ENCODE assay signal across 8 mouse cellular contexts in genomic region chr8:111034276-111034675, GRCm38 (mm10). TPM values are rescaled to one million over a fixed set of nuclear protein-coding genes. Genes with fewer than 3 reads are reported as not detected.
A peak's percentile ranks its signal among the peaks of the same experiment; 100 is the strongest.
DNase-seq lines count a peak whose midpoint lies in the region; ATAC-seq and TF ChIP-seq lines count a peak whose summit lies in the region.

No protein-coding gene starts in this region.

- H3K27me3 ChIP-seq in forebrain, embryonic 15.5 days, result peaks cover 10% of the 10 kb centered on the region; the same call in 1 of the 2 replicates
- no peaks in the 10 kb centered on the region for H3K27me3 ChIP-seq in limb, embryonic 11.5 days (ENCODE audit: control insufficient read depth, insufficient read depth, low read length)
- peaks cover 15% of the 10 kb centered on the region for H3K27me3 ChIP-seq in midbrain, embryonic 13.5 days

- H3K4me2 ChIP-seq in forebrain, embryonic 15.5 days (replicated peaks), result peak overlapping the region; percentile 56
- H3K4me2 ChIP-seq in limb, embryonic 11.5 days (ENCODE audit: low read depth, severe bottlenecking), result peak overlapping the region; percentile 68
- H3K4me2 ChIP-seq in midbrain, embryonic 13.5 days (replicated peaks), result peak overlapping the region; percentile 79

- WGBS in forebrain, embryonic 15.5 days, result 23% methylated on average over 12 of the region's 12 CpGs
- WGBS in limb, embryonic 11.5 days, result 17% methylated on average over 12 of the region's 12 CpGs
- 22% methylated on average over 12 of the region's 12 CpGs for WGBS in midbrain, embryonic 13.5 days

- peaks cover 24% of the 10 kb centered on the region for H3K36me3 ChIP-seq in forebrain, embryonic 15.5 days
- H3K36me3 ChIP-seq in limb, embryonic 11.5 days (ENCODE audit: control insufficient read depth, insufficient read depth, low read length), result peaks cover 11% of the 10 kb centered on the region; the same call in 1 of the 2 replicates
- H3K36me3 ChIP-seq in midbrain, embryonic 13.5 days, result peaks cover 32% of the 10 kb centered on the region

- peaks cover 28% of the 10 kb centered on the region for H3K4me1 ChIP-seq in forebrain, embryonic 15.5 days
- H3K4me1 ChIP-seq in limb, embryonic 11.5 days (ENCODE audit: control insufficient read depth, insufficient read depth, low read length), result peaks cover 8% of the 10 kb centered on the region
- peaks cover 19% of the 10 kb centered on the region for H3K4me1 ChIP-seq in midbrain, embryonic 13.5 days (replicated peaks)

- peak overlapping the region; percentile 82 for H3K4me3 ChIP-seq in forebrain, embryonic 15.5 days
- peak overlapping the region; percentile 67 for H3K4me3 ChIP-seq in limb, embryonic 11.5 days (ENCODE audit: low read depth, low read length)
- H3K4me3 ChIP-seq in midbrain, embryonic 13.5 days (replicated peaks), result peak overlapping the region; percentile 76

- DNase-seq in left cerebral cortex, postnatal 4 days, result peak; percentile 19
- no peak for DNase-seq in left cerebral cortex, postnatal 36 days (ENCODE audit: low spot score in 2 of 2)
- peak; percentile 46 for DNase-seq in brain, embryonic 14.5 days (ENCODE audit: low read depth)
- DNase-seq in limb, embryonic 11.5 days (ENCODE audit: low spot score), result peak; percentile 61
- no peak for DNase-seq in c-Kit-positive CD71-positive TER-119-positive erythroid progenitor cells, embryonic 14.5 days (ENCODE audit: low spot score)

- no peak for TF ChIP-seq POLR2A in brain, embryonic 14.5 days (IDR thresholded peaks at IDR 0.05; ENCODE audit: borderline replicate concordance, extremely low read depth, insufficient read depth, insufficient read length, poor library complexity, severe bottlenecking)

- no peak for TF ChIP-seq CTCF in brain, embryonic 14.5 days (IDR thresholded peaks at IDR 0.05; ENCODE audit: borderline replicate concordance, extremely low read depth, insufficient read depth, insufficient read length)

- peak overlapping the region; percentile 82 for H3K9ac ChIP-seq in forebrain, embryonic 15.5 days (replicated peaks)
- H3K9ac ChIP-seq in limb, embryonic 11.5 days (ENCODE audit: low read length), result peak overlapping the region; percentile 75
- H3K9ac ChIP-seq in midbrain, embryonic 13.5 days (replicated peaks), result peak overlapping the region; percentile 86

- H3K27ac ChIP-seq in forebrain, embryonic 15.5 days (replicated peaks), result peak overlapping the region; percentile 85
- peak overlapping the region; percentile 68 for H3K27ac ChIP-seq in limb, embryonic 11.5 days (replicated peaks; ENCODE audit: low read depth, low read length)
- H3K27ac ChIP-seq in midbrain, embryonic 13.5 days, result peak overlapping the region; percentile 87

- intact Hi-C loops in left cerebral cortex, postnatal 4 days (cut with DNase I), result no loop called here
- intact Hi-C loops in left cerebral cortex, postnatal 36 days (cut with DNase I), result no loop called here

- no peaks in the 10 kb centered on the region for H3K9me3 ChIP-seq in forebrain, embryonic 15.5 days
- no peaks in the 10 kb centered on the region for H3K9me3 ChIP-seq in limb, embryonic 11.5 days (ENCODE audit: control insufficient read depth, low read length)
- H3K9me3 ChIP-seq in midbrain, embryonic 13.5 days, result no peaks in the 10 kb centered on the region

- ATAC-seq in forebrain, embryonic 15.5 days (replicated peaks), result no peak
- 0 out of 2 replicates have a peak, but pooled peaks have one; percentile 15 for ATAC-seq in limb, embryonic 11.5 days (ENCODE audit: insufficient number of reproducible peaks, low FRiP score, low TSS enrichment, low read depth)
- ATAC-seq in midbrain, embryonic 13.5 days, result 0 out of 2 replicates have a peak, but pooled peaks have one; percentile 2
- ATAC-seq in frontal cortex, adult (ENCODE audit: low TSS enrichment), result no peak

RNA-seq across cellular contexts. Expression of gene Aars, which starts 1.3 kb away (rescaled TPM):
- total RNA-seq in left cerebral cortex, postnatal 4 days (2021), result 100 to 1,000 TPM in 1 of 2 experiments, 10 to 100 TPM in 1; 98.4 to 108 TPM
- total RNA-seq in left cerebral cortex, postnatal 36 days (2021), result 100 to 1,000 TPM in 1 of 2 experiments, 10 to 100 TPM in 1; 98.9 to 106 TPM
- 61.3 and 76.9 TPM in 2 replicates for polyA plus RNA-seq in brain, embryonic 14.5 days (2012; rRNA removed)
- polyA plus RNA-seq in forebrain, embryonic 15.5 days (2015; fragmentation: Nextera tagmentation; extraction: Ambion mirVana), result 68.8 and 69.6 TPM in 2 replicates
- 66.1 and 78.4 TPM in 2 replicates for polyA plus RNA-seq in limb, embryonic 11.5 days (2014; fragmentation: Nextera tagmentation; extraction: Ambion mirVana)
- 71.9 and 73.8 TPM in 2 replicates for polyA plus RNA-seq in midbrain, embryonic 13.5 days (2015; fragmentation: Nextera tagmentation; extraction: Ambion mirVana)

RNA-seq across cellular contexts. Expression of gene Ddx19b, which starts 2.7 kb away (rescaled TPM):
- 10 to 100 TPM; 21.3 to 21.6 TPM for total RNA-seq in left cerebral cortex, postnatal 4 days (2021)
- 10 to 100 TPM; 23.3 to 24.1 TPM for total RNA-seq in left cerebral cortex, postnatal 36 days (2021)
- 9.8 and 11.1 TPM in 2 replicates for polyA plus RNA-seq in brain, embryonic 14.5 days (2012; rRNA removed)
- polyA plus RNA-seq in forebrain, embryonic 15.5 days (2015; fragmentation: Nextera tagmentation; extraction: Ambion mirVana), result 8.2 and 8.9 TPM in 2 replicates
- 4.5 and 4.7 TPM in 2 replicates for polyA plus RNA-seq in limb, embryonic 11.5 days (2014; fragmentation: Nextera tagmentation; extraction: Ambion mirVana)
- 8.9 and 9.2 TPM in 2 replicates for polyA plus RNA-seq in midbrain, embryonic 13.5 days (2015; fragmentation: Nextera tagmentation; extraction: Ambion mirVana)

RNA-seq across cellular contexts. Expression of gene Exosc6, which starts 21.9 kb away (rescaled TPM):
- not detected for total RNA-seq in left cerebral cortex, postnatal 4 days (2021)
- not detected for total RNA-seq in left cerebral cortex, postnatal 36 days (2021)
- not detected in 2 replicates for polyA plus RNA-seq in brain, embryonic 14.5 days (2012; rRNA removed)
- not detected in 2 replicates for polyA plus RNA-seq in forebrain, embryonic 15.5 days (2015; fragmentation: Nextera tagmentation; extraction: Ambion mirVana)
- 31.1 and 35.1 TPM in 2 replicates for polyA plus RNA-seq in limb, embryonic 11.5 days (2014; fragmentation: Nextera tagmentation; extraction: Ambion mirVana)
- not detected in 2 replicates for polyA plus RNA-seq in midbrain, embryonic 13.5 days (2015; fragmentation: Nextera tagmentation; extraction: Ambion mirVana)

RNA-seq across cellular contexts. Expression of gene Ddx19a, which starts 36.7 kb away (rescaled TPM):
- 10 to 100 TPM; 43.2 to 44.0 TPM for total RNA-seq in left cerebral cortex, postnatal 4 days (2021)
- total RNA-seq in left cerebral cortex, postnatal 36 days (2021), result 10 to 100 TPM; 26.6 to 30.7 TPM
- polyA plus RNA-seq in brain, embryonic 14.5 days (2012; rRNA removed), result 43.5 and 47.2 TPM in 2 replicates
- polyA plus RNA-seq in forebrain, embryonic 15.5 days (2015; fragmentation: Nextera tagmentation; extraction: Ambion mirVana), result 13.0 and 13.5 TPM in 2 replicates
- 34.1 and 40.3 TPM in 2 replicates for polyA plus RNA-seq in limb, embryonic 11.5 days (2014; fragmentation: Nextera tagmentation; extraction: Ambion mirVana)
- 13.5 and 14.4 TPM in 2 replicates for polyA plus RNA-seq in midbrain, embryonic 13.5 days (2015; fragmentation: Nextera tagmentation; extraction: Ambion mirVana)

RNA-seq across cellular contexts. Expression of gene Clec18a, which starts 58.0 kb away (rescaled TPM):
- under 1 TPM in 1 of 2 experiments, not detected in 1; 0.14 TPM for total RNA-seq in left cerebral cortex, postnatal 4 days (2021)
- total RNA-seq in left cerebral cortex, postnatal 36 days (2021), result 1 to 10 TPM; 3.2 to 3.5 TPM
- 0.32 and 0.71 TPM in 2 replicates for polyA plus RNA-seq in brain, embryonic 14.5 days (2012; rRNA removed)
- 0.60 and 0.79 TPM in 2 replicates for polyA plus RNA-seq in forebrain, embryonic 15.5 days (2015; fragmentation: Nextera tagmentation; extraction: Ambion mirVana)
- polyA plus RNA-seq in limb, embryonic 11.5 days (2014; fragmentation: Nextera tagmentation; extraction: Ambion mirVana), result not detected in 2 replicates
- 0.23 and 0.30 TPM in 2 replicates for polyA plus RNA-seq in midbrain, embryonic 13.5 days (2015; fragmentation: Nextera tagmentation; extraction: Ambion mirVana)

Comparison
In these comparisons a context has a peak if more than half of its experiments do, and no peak if none do; other contexts are left out.
1. DNase-seq: peak in left cerebral cortex, postnatal 4 days (single experiment), brain, embryonic 14.5 days (single experiment) and limb, embryonic 11.5 days (single experiment); none in left cerebral cortex, postnatal 36 days (0 of 2) and c-Kit-positive CD71-positive TER-119-positive erythroid progenitor cells, embryonic 14.5 days (single experiment).
2. ATAC-seq: peak in limb, embryonic 11.5 days (single experiment) and midbrain, embryonic 13.5 days (single experiment); none in forebrain, embryonic 15.5 days (single experiment) and frontal cortex, adult (single experiment).
3. RNA of gene Exosc6, which starts 21.9 kb away (polyA plus RNA-seq): 31.1 to 35.1 TPM in limb, embryonic 11.5 days; not detected in brain, embryonic 14.5 days, not detected in forebrain, embryonic 15.5 days and not detected in midbrain, embryonic 13.5 days; every median in the first group is over 10 times any median in the second.
4. Peak in every context shown above with its lines, with median percentiles within 50 percentile points of each other: H3K27ac ChIP-seq, H3K4me2 ChIP-seq, H3K4me3 ChIP-seq and H3K9ac ChIP-seq.